In genomic region chr11:69718661-69719060, GRCm38 (mm10) we compare ENCODE assay signal across 10 mouse cellular contexts. TPM values are rescaled to one million over a fixed set of nuclear protein-coding genes. Genes with fewer than 3 reads are reported as not detected.
A peak's percentile ranks its signal among the peaks of the same experiment; 100 is the strongest.
DNase-seq lines count a peak whose midpoint lies in the region; ATAC-seq lines count a peak whose summit lies in the region.
"Had no signal": no experiment of that assay in that cellular context is flagged by ENCODE, and none has a peak within 500 bp of the region (broad histone marks: within the 10 kb centered on the region; RNA-seq: fewer than 3 reads in every experiment).

No protein-coding gene starts in this region.

- no peaks in the 10 kb centered on the region for H3K27me3 ChIP-seq in forebrain, embryonic 10.5 days (ENCODE audit: poor library complexity, severe bottlenecking)
- no peaks in the 10 kb centered on the region for H3K27me3 ChIP-seq in forebrain, embryonic 14.5 days (replicated peaks; ENCODE audit: control insufficient read depth, insufficient read depth, low read length)
- H3K27me3 ChIP-seq in midbrain, embryonic 10.5 days (ENCODE audit: low read depth, poor library complexity, severe bottlenecking) = no peaks in the 10 kb centered on the region
- H3K27me3 ChIP-seq in midbrain, embryonic 13.5 days = no peaks in the 10 kb centered on the region
- H3K27me3 ChIP-seq in hindbrain, embryonic 16.5 days (replicated peaks; ENCODE audit: control insufficient read depth, insufficient read depth, low read length) = no peaks in the 10 kb centered on the region
- no peaks in the 10 kb centered on the region for H3K27me3 ChIP-seq in stomach, embryonic 14.5 days (ENCODE audit: control insufficient read depth, insufficient read depth, low read length)

- H3K4me1 ChIP-seq in forebrain, embryonic 10.5 days = peaks cover 32% of the 10 kb centered on the region
- no peaks in the 10 kb centered on the region for H3K4me1 ChIP-seq in forebrain, embryonic 14.5 days (ENCODE audit: control insufficient read depth, insufficient read depth, low read length)
- H3K4me1 ChIP-seq in midbrain, embryonic 10.5 days = peaks cover 19% of the 10 kb centered on the region
- H3K4me1 ChIP-seq in midbrain, embryonic 13.5 days (replicated peaks) = peaks cover 3% of the 10 kb centered on the region; the same call in 1 of the 2 replicates
- H3K4me1 ChIP-seq in hindbrain, embryonic 16.5 days (ENCODE audit: control insufficient read depth, insufficient read depth, low read depth, low read length) = no peaks in the 10 kb centered on the region
- no peaks in the 10 kb centered on the region for H3K4me1 ChIP-seq in stomach, embryonic 14.5 days (ENCODE audit: control insufficient read depth, insufficient read depth, low read length)

- H3K27ac ChIP-seq in forebrain, embryonic 10.5 days = peak overlapping the region; percentile 67
- no peak overlapping the region for H3K27ac ChIP-seq in forebrain, embryonic 14.5 days (ENCODE audit: low read depth, low read length)
- no peak overlapping the region; the same call in 1 of the 2 replicates for H3K27ac ChIP-seq in midbrain, embryonic 10.5 days (replicated peaks)
- no peak overlapping the region for H3K27ac ChIP-seq in midbrain, embryonic 13.5 days
- H3K27ac ChIP-seq in hindbrain, embryonic 16.5 days (ENCODE audit: low read depth, low read length) = no peak overlapping the region
- no peak overlapping the region for H3K27ac ChIP-seq in stomach, embryonic 14.5 days (ENCODE audit: low read length)

- H3K4me3 ChIP-seq in forebrain, embryonic 10.5 days = peak overlapping the region; percentile 22
- no peak overlapping the region for H3K4me3 ChIP-seq in forebrain, embryonic 14.5 days (ENCODE audit: low read depth, low read length)
- H3K4me3 ChIP-seq in midbrain, embryonic 10.5 days = no peak overlapping the region
- H3K4me3 ChIP-seq in midbrain, embryonic 13.5 days (replicated peaks) = no peak overlapping the region
- H3K4me3 ChIP-seq in hindbrain, embryonic 16.5 days (ENCODE audit: low read length) = no peak overlapping the region
- H3K4me3 ChIP-seq in stomach, embryonic 14.5 days (ENCODE audit: low read depth, low read length) = no peak overlapping the region

- no peak overlapping the region for H3K9ac ChIP-seq in forebrain, embryonic 14.5 days (ENCODE audit: low read length)
- H3K9ac ChIP-seq in midbrain, embryonic 13.5 days (replicated peaks) = no peak overlapping the region
- H3K9ac ChIP-seq in hindbrain, embryonic 16.5 days (ENCODE audit: low read depth, low read length) = no peak overlapping the region
- no peak overlapping the region for H3K9ac ChIP-seq in stomach, embryonic 14.5 days (replicated peaks; ENCODE audit: low read depth, low read length)

- H3K36me3 ChIP-seq in forebrain, embryonic 10.5 days (replicated peaks) = no peaks in the 10 kb centered on the region
- no peaks in the 10 kb centered on the region for H3K36me3 ChIP-seq in forebrain, embryonic 14.5 days (ENCODE audit: control insufficient read depth, insufficient read depth, low read length)
- H3K36me3 ChIP-seq in midbrain, embryonic 10.5 days = no peaks in the 10 kb centered on the region
- no peaks in the 10 kb centered on the region for H3K36me3 ChIP-seq in midbrain, embryonic 13.5 days
- no peaks in the 10 kb centered on the region for H3K36me3 ChIP-seq in hindbrain, embryonic 16.5 days (ENCODE audit: control insufficient read depth, insufficient read depth, low read length)
- no peaks in the 10 kb centered on the region for H3K36me3 ChIP-seq in stomach, embryonic 14.5 days (ENCODE audit: control insufficient read depth, insufficient read depth, low read length)

- intact Hi-C loops in gastrocnemius, postnatal 36 days (cut with DNase I) = loop anchor here (5.0 kb wide), 1 partner anchor 36 kb away; the partner anchor contains the start of gene Senp3

- H3K9me3 ChIP-seq in forebrain, embryonic 10.5 days = no peaks in the 10 kb centered on the region
- H3K9me3 ChIP-seq in forebrain, embryonic 14.5 days (replicated peaks; ENCODE audit: control insufficient read depth, low read length) = no peaks in the 10 kb centered on the region
- H3K9me3 ChIP-seq in midbrain, embryonic 10.5 days (replicated peaks) = no peaks in the 10 kb centered on the region
- no peaks in the 10 kb centered on the region for H3K9me3 ChIP-seq in midbrain, embryonic 13.5 days
- no peaks in the 10 kb centered on the region for H3K9me3 ChIP-seq in hindbrain, embryonic 16.5 days (ENCODE audit: control insufficient read depth, low read length)
- no peaks in the 10 kb centered on the region for H3K9me3 ChIP-seq in stomach, embryonic 14.5 days (ENCODE audit: control insufficient read depth, low read depth, low read length)

- peak; percentile 39 for DNase-seq in forebrain, embryonic 10.5 days (ENCODE audit: extremely low spot score, low spot score)
- DNase-seq in forebrain, embryonic 14.5 days (ENCODE audit: low spot score) = no peak
- DNase-seq in midbrain, embryonic 10.5 days (ENCODE audit: low spot score) = peak; percentile 32
- DNase-seq in gastrocnemius, postnatal 36 days = no peak
- DNase-seq: heart, adult 11 months had no signal

- 32% methylated on average over 15 of the region's 15 CpGs for WGBS in forebrain, embryonic 10.5 days
- WGBS in forebrain, embryonic 14.5 days = 27% methylated on average over 15 of the region's 15 CpGs
- WGBS in midbrain, embryonic 10.5 days = 47% methylated on average over 15 of the region's 15 CpGs
- 24% methylated on average over 15 of the region's 15 CpGs for WGBS in midbrain, embryonic 13.5 days
- WGBS in hindbrain, embryonic 16.5 days = 26% methylated on average over 15 of the region's 15 CpGs
- WGBS in stomach, embryonic 14.5 days = 27% methylated on average over 15 of the region's 15 CpGs

- ATAC-seq in forebrain, embryonic 14.5 days = no peak
- ATAC-seq in midbrain, embryonic 13.5 days = no peak
- no peak for ATAC-seq in hindbrain, embryonic 16.5 days
- ATAC-seq in stomach, embryonic 14.5 days (ENCODE audit: insufficient number of reproducible peaks, insufficient read depth, low FRiP score, low read depth) = 0 out of 2 replicates have a peak, but pooled peaks have one; percentile 39
- ATAC-seq in megakaryocyte, adult 5-6 weeks (ENCODE audit: poor library complexity, severe bottlenecking) = no peak

- no peak overlapping the region for H3K4me2 ChIP-seq in forebrain, embryonic 14.5 days (ENCODE audit: low read length)
- no peak overlapping the region; the same call in 1 of the 2 replicates for H3K4me2 ChIP-seq in midbrain, embryonic 13.5 days (replicated peaks)
- peak overlapping the region; percentile 29 for H3K4me2 ChIP-seq in hindbrain, embryonic 16.5 days (ENCODE audit: low read length)
- H3K4me2 ChIP-seq in stomach, embryonic 14.5 days (replicated peaks; ENCODE audit: low read depth, low read length) = peak overlapping the region; percentile 22; the same call in 1 of the 2 replicates

RNA-seq across cellular contexts. Expression of gene Tnfsfm13, which starts 22.8 kb away (rescaled TPM):
- 0.44 and 0.55 TPM in 2 replicates for polyA plus RNA-seq in forebrain, embryonic 10.5 days (2016; fragmentation: Nextera tagmentation; extraction: Ambion mirVana)
- polyA plus RNA-seq in forebrain, embryonic 14.5 days (2014; fragmentation: Nextera tagmentation; extraction: Ambion mirVana) = 1.5 and 1.6 TPM in 2 replicates
- polyA plus RNA-seq in midbrain, embryonic 10.5 days (2016; fragmentation: Nextera tagmentation; extraction: Ambion mirVana) = 1.0 and 1.3 TPM in 2 replicates
- 0.64 and 1.2 TPM in 2 replicates for polyA plus RNA-seq in midbrain, embryonic 13.5 days (2015; fragmentation: Nextera tagmentation; extraction: Ambion mirVana)
- polyA plus RNA-seq in hindbrain, embryonic 16.5 days (2015; fragmentation: Nextera tagmentation; extraction: Ambion mirVana) = 1.6 and 2.0 TPM in 2 replicates
- 5.5 TPM in 2 replicates for polyA plus RNA-seq in stomach, embryonic 14.5 days (2014; fragmentation: Nextera tagmentation; extraction: Ambion mirVana)
- total RNA-seq in megakaryocyte, adult 5-6 weeks (2015) = 11.6 and 13.6 TPM in 2 replicates
- total RNA-seq in megakaryocyte, adult 5-6 weeks (2017) = 8.5 and 12.2 TPM in 2 replicates
- 1 to 10 TPM; 1.3 to 1.5 TPM for total RNA-seq in gastrocnemius, postnatal 36 days (2021)

RNA-seq across cellular contexts. Expression of gene Tnfsf12, which starts 23.0 kb away (rescaled TPM):
- 1.1 and 1.6 TPM in 2 replicates for polyA plus RNA-seq in forebrain, embryonic 10.5 days (2016; fragmentation: Nextera tagmentation; extraction: Ambion mirVana)
- 2.2 and 2.7 TPM in 2 replicates for polyA plus RNA-seq in forebrain, embryonic 14.5 days (2014; fragmentation: Nextera tagmentation; extraction: Ambion mirVana)
- 1.2 and 1.4 TPM in 2 replicates for polyA plus RNA-seq in midbrain, embryonic 10.5 days (2016; fragmentation: Nextera tagmentation; extraction: Ambion mirVana)
- 0.98 and 1.2 TPM in 2 replicates for polyA plus RNA-seq in midbrain, embryonic 13.5 days (2015; fragmentation: Nextera tagmentation; extraction: Ambion mirVana)
- 4.4 and 5.6 TPM in 2 replicates for polyA plus RNA-seq in hindbrain, embryonic 16.5 days (2015; fragmentation: Nextera tagmentation; extraction: Ambion mirVana)
- polyA plus RNA-seq in stomach, embryonic 14.5 days (2014; fragmentation: Nextera tagmentation; extraction: Ambion mirVana) = 9.9 and 11.7 TPM in 2 replicates
- total RNA-seq in megakaryocyte, adult 5-6 weeks (2015) = 25.5 and 25.9 TPM in 2 replicates
- 3.2 and 4.9 TPM in 2 replicates for total RNA-seq in megakaryocyte, adult 5-6 weeks (2017)
- 10 to 100 TPM in 1 of 2 experiments, 1 to 10 TPM in 1; 8.6 to 10.4 TPM for total RNA-seq in gastrocnemius, postnatal 36 days (2021)
- total RNA-seq: common myeloid progenitor, adult 5-6 weeks had no signal

RNA-seq across cellular contexts. Expression of gene Tnfsf13, which starts 33.1 kb away (rescaled TPM):
- polyA plus RNA-seq in forebrain, embryonic 10.5 days (2016; fragmentation: Nextera tagmentation; extraction: Ambion mirVana) = 0.20 TPM in 1 of 2 replicates, not detected in the other
- 0.53 TPM in 1 of 2 replicates, not detected in the other for polyA plus RNA-seq in forebrain, embryonic 14.5 days (2014; fragmentation: Nextera tagmentation; extraction: Ambion mirVana)
- 0.11 and 0.30 TPM in 2 replicates for polyA plus RNA-seq in midbrain, embryonic 10.5 days (2016; fragmentation: Nextera tagmentation; extraction: Ambion mirVana)
- polyA plus RNA-seq in midbrain, embryonic 13.5 days (2015; fragmentation: Nextera tagmentation; extraction: Ambion mirVana) = 0.36 TPM in 1 of 2 replicates, not detected in the other
- 0.53 and 0.77 TPM in 2 replicates for polyA plus RNA-seq in hindbrain, embryonic 16.5 days (2015; fragmentation: Nextera tagmentation; extraction: Ambion mirVana)
- 0.67 TPM in 1 of 2 replicates, not detected in the other for polyA plus RNA-seq in stomach, embryonic 14.5 days (2014; fragmentation: Nextera tagmentation; extraction: Ambion mirVana)
- 37.7 and 47.2 TPM in 2 replicates for total RNA-seq in megakaryocyte, adult 5-6 weeks (2015)
- total RNA-seq in megakaryocyte, adult 5-6 weeks (2017) = 74.3 and 78.9 TPM in 2 replicates
- under 1 TPM; 0.39 to 0.92 TPM for total RNA-seq in gastrocnemius, postnatal 36 days (2021)

RNA-seq across cellular contexts. Expression of gene Senp3, which starts 36.8 kb away (rescaled TPM):
- polyA plus RNA-seq in forebrain, embryonic 10.5 days (2016; fragmentation: Nextera tagmentation; extraction: Ambion mirVana) = 127 and 128 TPM in 2 replicates
- polyA plus RNA-seq in forebrain, embryonic 14.5 days (2014; fragmentation: Nextera tagmentation; extraction: Ambion mirVana) = 81.8 and 88.2 TPM in 2 replicates
- 112 and 114 TPM in 2 replicates for polyA plus RNA-seq in midbrain, embryonic 10.5 days (2016; fragmentation: Nextera tagmentation; extraction: Ambion mirVana)
- 101 and 103 TPM in 2 replicates for polyA plus RNA-seq in midbrain, embryonic 13.5 days (2015; fragmentation: Nextera tagmentation; extraction: Ambion mirVana)
- 89.8 and 104 TPM in 2 replicates for polyA plus RNA-seq in hindbrain, embryonic 16.5 days (2015; fragmentation: Nextera tagmentation; extraction: Ambion mirVana)
- polyA plus RNA-seq in stomach, embryonic 14.5 days (2014; fragmentation: Nextera tagmentation; extraction: Ambion mirVana) = 88.1 and 102 TPM in 2 replicates
- total RNA-seq in megakaryocyte, adult 5-6 weeks (2015) = 94.3 and 104 TPM in 2 replicates
- 68.9 and 80.8 TPM in 2 replicates for total RNA-seq in megakaryocyte, adult 5-6 weeks (2017)
- total RNA-seq in gastrocnemius, postnatal 36 days (2021) = 10 to 100 TPM; 22.7 TPM

RNA-seq across cellular contexts. Expression of gene Polr2a, which starts 39.8 kb away (rescaled TPM):
- polyA plus RNA-seq in forebrain, embryonic 10.5 days (2016; fragmentation: Nextera tagmentation; extraction: Ambion mirVana) = 32.9 and 34.5 TPM in 2 replicates
- polyA plus RNA-seq in forebrain, embryonic 14.5 days (2014; fragmentation: Nextera tagmentation; extraction: Ambion mirVana) = 21.1 and 21.3 TPM in 2 replicates
- 25.6 and 32.2 TPM in 2 replicates for polyA plus RNA-seq in midbrain, embryonic 10.5 days (2016; fragmentation: Nextera tagmentation; extraction: Ambion mirVana)
- 22.7 and 24.9 TPM in 2 replicates for polyA plus RNA-seq in midbrain, embryonic 13.5 days (2015; fragmentation: Nextera tagmentation; extraction: Ambion mirVana)
- polyA plus RNA-seq in hindbrain, embryonic 16.5 days (2015; fragmentation: Nextera tagmentation; extraction: Ambion mirVana) = 12.1 and 14.9 TPM in 2 replicates
- polyA plus RNA-seq in stomach, embryonic 14.5 days (2014; fragmentation: Nextera tagmentation; extraction: Ambion mirVana) = 39.3 and 43.6 TPM in 2 replicates
- total RNA-seq in megakaryocyte, adult 5-6 weeks (2015) = 116 and 118 TPM in 2 replicates
- 38.6 and 42.9 TPM in 2 replicates for total RNA-seq in megakaryocyte, adult 5-6 weeks (2017)
- total RNA-seq in gastrocnemius, postnatal 36 days (2021) = 10 to 100 TPM; 28.7 to 29.2 TPM

Comparison
In these comparisons a context has a peak if more than half of its experiments do, and no peak if none do; other contexts are left out.
1. DNase-seq: peak in forebrain, embryonic 10.5 days (single experiment) and midbrain, embryonic 10.5 days (single experiment); none in forebrain, embryonic 14.5 days (single experiment) and gastrocnemius, postnatal 36 days (0 of 2).
2. H3K4me2 ChIP-seq: peak in hindbrain, embryonic 16.5 days (single experiment) and stomach, embryonic 14.5 days (single experiment); none in forebrain, embryonic 14.5 days (single experiment) and midbrain, embryonic 13.5 days (single experiment).